Mouse (Mus musculus) heart, adult 2 months (tissue): ENCODE data around the gene Ppard. TPM values are rescaled to one million over a fixed set of nuclear protein-coding genes. Genes with fewer than 3 reads are reported as not detected.
A peak's percentile ranks its signal among the peaks of the same experiment; 100 is the strongest.

Experiments
- DNase-seq, 2 experiments: peaks; one replicate each; pipeline ENCODE4 v3.0.0; 2021
- H3K27ac ChIP-seq: fragments of 200-600 bp; 2 replicates; pipeline ENCODE4 v1.8.1; 2022
- H3K27me3 ChIP-seq: fragments of 200-500 bp; 2 replicates; pipeline ENCODE4 v1.6.1; 2012; ENCODE audit warnings: mild to moderate bottlenecking, low read length, inconsistent platforms, mixed read lengths; ENCODE audit not compliant: control insufficient read depth, insufficient read depth
- H3K36me3 ChIP-seq: fragments of 200-500 bp; 2 replicates; pipeline ENCODE4 v1.6.1; 2012; ENCODE audit warnings: low read length, inconsistent platforms; ENCODE audit not compliant: control insufficient read depth, insufficient read depth
- H3K4me1 ChIP-seq: fragments of 200-500 bp; 2 replicates; pipeline ENCODE4 v1.6.1; 2011; ENCODE audit warnings: low read length; ENCODE audit not compliant: control insufficient read depth, insufficient read depth
- H3K4me3 ChIP-seq: fragments of 200-600 bp; 2 replicates; pipeline ENCODE4 v1.8.1; 2022
- H3K79me2 ChIP-seq: fragments of 200-500 bp; replicated peaks from 2 replicates; pipeline ENCODE4 v1.6.1; 2012; ENCODE audit warnings: mild to moderate bottlenecking, inconsistent platforms, low read length, moderate library complexity, mixed read lengths; ENCODE audit not compliant: control insufficient read depth, insufficient read depth
- H3K9ac ChIP-seq: fragments of 200-500 bp; 2 replicates; pipeline ENCODE4 v1.6.1; 2012; ENCODE audit warnings: low read depth, mild to moderate bottlenecking, control low read depth, inconsistent platforms, low read length, mixed read lengths
- CTCF ChIP-seq: fragments of 200-600 bp; IDR thresholded peaks from 2 replicates; pipeline ENCODE4 v1.8.1; 2022; ENCODE audit warnings: antibody characterized with exemption, mild to moderate bottlenecking, moderate library complexity
- EP300 ChIP-seq: fragments of 200-500 bp; IDR thresholded peaks from 2 replicates; pipeline ENCODE4 v1.6.1; 2011; ENCODE audit warnings: low read depth, low read length, control low read depth; ENCODE audit not compliant: insufficient read depth
- POLR2A ChIP-seq: fragments of 200-500 bp; IDR thresholded peaks from 2 replicates; pipeline ENCODE4 v1.6.1; 2011; ENCODE audit warnings: mild to moderate bottlenecking, low read depth, low read length, control low read depth; ENCODE audit not compliant: insufficient read depth
- WGBS: fragments of 180-500 bp; shearing (Covaris S2); methylation state at CpG from one replicate; pipeline ENCODE4 v1.1.7; 2018; 5-methylcytosine and 5-hydroxymethylcytosine counted together
- intact Hi-C: fragments of 180-260 bp; cut with DNase I; formaldehyde crosslinking; loops from one replicate; pipeline ENCODE4 v1.15.1; 2025
- polyA plus RNA-seq: library from polyadenylated mRNA; depleted of rRNA; stranded (reverse); fragments of >200 nt; gene quantifications from 2 replicates; pipeline ENCODE4 v1.2.3, GENCODE M21; 2012; rRNA removed
- total RNA-seq, 2 experiments: library from RNA; stranded (reverse); gene quantifications; 2 replicates each; pipeline ENCODE4 v1.2.3; 2021

The Ppard gene
- total and polyA plus RNA-seq, 3 experiments: 31.5 to 35.9 (median 33.0) TPM

- Histone ChIP-seq H3K36me3 (no peaks in the 10 kb centered on the region), H3K27ac (no peak overlapping the region), H3K79me2 (no peaks in the 10 kb centered on the region), H3K27me3 (no peaks in the 10 kb centered on the region), H3K4me1 (peaks cover 2% of the 10 kb centered on the region), H3K4me3 (no peak overlapping the region), H3K9ac (peak overlapping the region; percentile 24; the same call in 1 of the 2 replicates)
- intact Hi-C loops: no loop called here
- TF ChIP-seq POLR2A: no peak
- TF ChIP-seq CTCF: no peak
- TF ChIP-seq EP300: no peak
- 31% methylated on average over 6 of the region's 6 CpGs for WGBS
- peak in 1 of 2 experiments; percentile 32 for DNase-seq
Observed at GRCm38 (mm10) chr17:28348211-28348610, 115.7 kb downstream of the Ppard start.

- Histone ChIP-seq H3K79me2 (no peaks in the 10 kb centered on the region), H3K4me1 (peaks cover 2% of the 10 kb centered on the region), H3K27me3 (no peaks in the 10 kb centered on the region), H3K36me3 (no peaks in the 10 kb centered on the region), H3K27ac (peak overlapping the region; percentile 86), H3K9ac (peak overlapping the region; percentile 90), H3K4me3 (peak overlapping the region; percentile 58)
- 37% methylated on average over 13 of the region's 13 CpGs for WGBS
- DNase-seq: no peak
- intact Hi-C loops: no loop called here
- TF ChIP-seq EP300 (no peak), POLR2A (no peak), CTCF (no peak)
Observed at GRCm38 (mm10) chr17:28349264-28349880, 116.9 kb downstream of the Ppard start.

GRCm38 (mm10) chr17:28349901-28350465 is 117.5 kb downstream of the Ppard start:
- H3K4me1 ChIP-seq: peaks cover 2% of the 10 kb centered on the region
- peak in 1 of 2 experiments; percentile 76 for DNase-seq
- under 1% methylated on average over 53 of the region's 54 CpGs for WGBS

GRCm38 (mm10) chr17:28350466-28351352 is 118.2 kb downstream of the Ppard start, which contains the start of gene Tead3:
Tead3 (minus strand) TSS chr17:28350817.
- H3K4me1 ChIP-seq: peaks cover 2% of the 10 kb centered on the region
- under 1% methylated on average over 53 of the region's 73 CpGs for WGBS

More at GRCm38 (mm10) chr17:28349901-28350465, 117.5 kb downstream of the Ppard start:
- H3K36me3 ChIP-seq: no peaks in the 10 kb centered on the region
- no peaks in the 10 kb centered on the region for H3K79me2 ChIP-seq
- peak overlapping the region; percentile 90 for H3K9ac ChIP-seq
- TF ChIP-seq CTCF (no peak), EP300 (no peak), POLR2A (no peak)
- intact Hi-C loops: loop anchor here (1.0 kb wide), 1 partner anchor 22 kb away; the partner anchor contains the start of gene Rpl10a
- no peaks in the 10 kb centered on the region for H3K27me3 ChIP-seq
- peak overlapping the region; percentile 86 for H3K27ac ChIP-seq
- peak overlapping the region; percentile 58 for H3K4me3 ChIP-seq

More at GRCm38 (mm10) chr17:28350466-28351352, 118.2 kb downstream of the Ppard start, which contains the start of gene Tead3:
- intact Hi-C loops: loop anchor here (1.0 kb wide), 1 partner anchor 22 kb away; the partner anchor contains the start of gene Rpl10a
- DNase-seq: peak; percentile 83 to 87
- peak within 1 kb of the TSS; percentile 89 for H3K27ac ChIP-seq
- no peaks in the 10 kb centered on the region for H3K27me3 ChIP-seq
- H3K9ac ChIP-seq: peak within 1 kb of the TSS; percentile 90
- no peaks in the 10 kb centered on the region for H3K36me3 ChIP-seq
- H3K4me3 ChIP-seq: peak within 1 kb of the TSS; percentile 58
- H3K79me2 ChIP-seq: no peaks in the 10 kb centered on the region
- TF ChIP-seq EP300: 0 out of 2 replicates have a peak, but pooled peaks have one; percentile 12
- peak; percentile 72 for TF ChIP-seq POLR2A
- TF ChIP-seq CTCF: peak; percentile 32

Other genes with a start within 250 kb of the Ppard start
- gene Tcp11, start 152.1 kb upstream of the Ppard start, total RNA-seq: not detected
- 1.4 and 1.8 TPM in 2 replicates for gene Tcp11, start 152.1 kb upstream of the Ppard start, polyA plus RNA-seq
- 1 to 10 TPM in 1 of 2 experiments, under 1 TPM in 1; 0.99 to 1.0 TPM for gene Scube3, start 90.6 kb upstream of the Ppard start, total RNA-seq
- gene Scube3, start 90.6 kb upstream of the Ppard start, polyA plus RNA-seq: 1.3 and 1.6 TPM in 2 replicates
- 10 to 100 TPM; 12.4 to 12.5 TPM for gene Zfp523, start 55.6 kb upstream of the Ppard start, total RNA-seq
- gene Zfp523, start 55.6 kb upstream of the Ppard start, polyA plus RNA-seq: 22.9 and 30.8 TPM in 2 replicates
- 1 to 10 TPM; 2.9 to 4.5 TPM for gene Def6, start 24.9 kb upstream of the Ppard start, total RNA-seq
- 3.4 and 4.0 TPM in 2 replicates for gene Def6, start 24.9 kb upstream of the Ppard start, polyA plus RNA-seq
- 10 to 100 TPM; 11.2 to 12.0 TPM for gene Fance, start 80.8 kb downstream of the Ppard start, total RNA-seq
- 7.4 and 11.8 TPM in 2 replicates for gene Fance, start 80.8 kb downstream of the Ppard start, polyA plus RNA-seq
- 100 to 1,000 TPM; 360 to 417 TPM for gene Rpl10a, start 95.8 kb downstream of the Ppard start, total RNA-seq
- gene Rpl10a, start 95.8 kb downstream of the Ppard start, polyA plus RNA-seq: 634 and 1,197 TPM in 2 replicates
- 10 to 100 TPM; 12.7 to 13.7 TPM for gene Tead3, start 118.1 kb downstream of the Ppard start, total RNA-seq
- gene Tead3, start 118.1 kb downstream of the Ppard start, polyA plus RNA-seq: 20.2 and 21.2 TPM in 2 replicates
- not detected for gene Tulp1, start 132.5 kb downstream of the Ppard start, total RNA-seq
- gene Tulp1, start 132.5 kb downstream of the Ppard start, polyA plus RNA-seq: 0.38 TPM in 1 of 2 replicates, not detected in the other